ENCODE assay signal across 20 mouse cellular contexts in genomic region chr4:49179471-49180181, GRCm38 (mm10).
DNase-seq lines count a peak whose midpoint lies in the region; ATAC-seq and TF ChIP-seq lines count a peak whose summit lies in the region.
"Had no signal": no experiment of that assay in that cellular context is flagged by ENCODE, and none has a peak within 500 bp of the region (broad histone marks: within the 10 kb centered on the region; RNA-seq: fewer than 3 reads in every experiment).

No protein-coding gene starts in this region.

- H3K9ac ChIP-seq in hindbrain, postnatal 0 days (replicated peaks; ENCODE audit: low read length): no peak overlapping the region
- no peak overlapping the region for H3K9ac ChIP-seq in hindbrain, embryonic 12.5 days
- no peak overlapping the region for H3K9ac ChIP-seq in liver, adult 2 months (ENCODE audit: low read depth, low read length)
- no peak overlapping the region for H3K9ac ChIP-seq in intestine, embryonic 15.5 days
- no peak overlapping the region for H3K9ac ChIP-seq in stomach, embryonic 15.5 days
- H3K9ac ChIP-seq: embryonic facial prominence, embryonic 15.5 days; liver, embryonic 14.5 days had no signal

- TF ChIP-seq CTCF in hindbrain, postnatal 0 days (IDR thresholded peaks at IDR 0.05; ENCODE audit: low read depth): no peak
- TF ChIP-seq CTCF in liver, adult 2 months (IDR thresholded peaks at IDR 0.05; ENCODE audit: low read depth, low read length): no peak

- no peaks in the 10 kb centered on the region for H3K79me2 ChIP-seq in liver, adult 2 months (ENCODE audit: control insufficient read depth, insufficient read depth, low read length)

- no peaks in the 10 kb centered on the region for H3K36me3 ChIP-seq in hindbrain, postnatal 0 days (ENCODE audit: insufficient read depth, low read length)
- H3K36me3 ChIP-seq in hindbrain, embryonic 12.5 days: no peaks in the 10 kb centered on the region
- H3K36me3 ChIP-seq in liver, adult 2 months (ENCODE audit: control insufficient read depth, insufficient read depth, low read length): no peaks in the 10 kb centered on the region
- H3K36me3 ChIP-seq in intestine, embryonic 15.5 days: no peaks in the 10 kb centered on the region
- no peaks in the 10 kb centered on the region for H3K36me3 ChIP-seq in stomach, embryonic 15.5 days
- H3K36me3 ChIP-seq: embryonic facial prominence, embryonic 15.5 days; hindbrain, embryonic 10.5 days; midbrain, embryonic 10.5 days had no signal

- no peaks in the 10 kb centered on the region for H3K27me3 ChIP-seq in hindbrain, postnatal 0 days (ENCODE audit: insufficient read depth, low read length)
- no peaks in the 10 kb centered on the region for H3K27me3 ChIP-seq in hindbrain, embryonic 12.5 days
- H3K27me3 ChIP-seq in liver, adult 2 months (ENCODE audit: control insufficient read depth, insufficient read depth, low read length): no peaks in the 10 kb centered on the region
- no peaks in the 10 kb centered on the region for H3K27me3 ChIP-seq in intestine, embryonic 15.5 days (replicated peaks)
- no peaks in the 10 kb centered on the region for H3K27me3 ChIP-seq in stomach, embryonic 15.5 days (replicated peaks)
- H3K27me3 ChIP-seq: embryonic facial prominence, embryonic 15.5 days; Patski had no signal

- H3K4me1 ChIP-seq in hindbrain, postnatal 0 days (ENCODE audit: insufficient read depth, low read length): no peaks in the 10 kb centered on the region
- H3K4me1 ChIP-seq in hindbrain, embryonic 12.5 days: no peaks in the 10 kb centered on the region; the same call in 1 of the 2 replicates
- H3K4me1 ChIP-seq in liver, adult 2 months (ENCODE audit: control insufficient read depth, insufficient read depth, low read length): peaks cover 17% of the 10 kb centered on the region
- H3K4me1 ChIP-seq in intestine, embryonic 15.5 days (replicated peaks): 0 out of 2 replicates have a peak, but pooled peaks cover 3% of the 10 kb centered on the region
- no peaks in the 10 kb centered on the region for H3K4me1 ChIP-seq in stomach, embryonic 15.5 days
- H3K4me1 ChIP-seq: embryonic facial prominence, embryonic 15.5 days; hindbrain, embryonic 10.5 days; midbrain, embryonic 10.5 days had no signal

- ATAC-seq in hindbrain, postnatal 0 days: no peak
- ATAC-seq in hindbrain, embryonic 12.5 days (ENCODE audit: low FRiP score): no peak
- peak; percentile 97 for ATAC-seq in intestine, embryonic 15.5 days
- peak; percentile 91 for ATAC-seq in stomach, embryonic 15.5 days (ENCODE audit: insufficient read depth, low FRiP score, low read depth)
- ATAC-seq: Patski had no signal

- H3K4me3 ChIP-seq in hindbrain, postnatal 0 days (ENCODE audit: low read length): no peak overlapping the region
- no peak overlapping the region for H3K4me3 ChIP-seq in hindbrain, embryonic 12.5 days
- no peak overlapping the region for H3K4me3 ChIP-seq in liver, adult 2 months (ENCODE audit: insufficient read depth, low read depth, low read length)
- H3K4me3 ChIP-seq in intestine, embryonic 15.5 days (replicated peaks): no peak overlapping the region
- no peak overlapping the region for H3K4me3 ChIP-seq in stomach, embryonic 15.5 days (replicated peaks)
- H3K4me3 ChIP-seq: embryonic facial prominence, embryonic 15.5 days; hindbrain, embryonic 10.5 days; left cerebral cortex, adult 2 months; midbrain, embryonic 10.5 days had no signal

- no peak for DNase-seq in hindbrain, postnatal 0 days (ENCODE audit: low spot score)
- DNase-seq in liver, adult 2 months (ENCODE audit: extremely low read depth, low read depth, low spot score): peak; percentile 99
- DNase-seq in liver: no peak
- no peak for DNase-seq in adrenal gland, postnatal 25 days
- DNase-seq in urinary bladder, postnatal 10 days (ENCODE audit: low spot score): no peak
- DNase-seq: adrenal gland, postnatal 10 days; cerebellum, adult 11 months; cerebellum, postnatal 36 days; right cerebral cortex, postnatal 14 days; thymus, postnatal 14 days had no signal

- H3K4me2 ChIP-seq in hindbrain, postnatal 0 days (ENCODE audit: low read depth, low read length): no peak overlapping the region
- no peak overlapping the region for H3K4me2 ChIP-seq in hindbrain, embryonic 12.5 days (replicated peaks)
- no peak overlapping the region for H3K4me2 ChIP-seq in intestine, embryonic 15.5 days (replicated peaks)
- H3K4me2 ChIP-seq in stomach, embryonic 15.5 days: no peak overlapping the region
- H3K4me2 ChIP-seq: embryonic facial prominence, embryonic 15.5 days had no signal

- peak overlapping the region; percentile 32; the same call in 1 of the 2 replicates for H3K27ac ChIP-seq in hindbrain, postnatal 0 days
- H3K27ac ChIP-seq in hindbrain, embryonic 12.5 days: no peak overlapping the region
- 0 out of 2 replicates have a peak overlapping the region, but pooled peaks have one; percentile 44 for H3K27ac ChIP-seq in liver, adult 2 months (replicated peaks; ENCODE audit: insufficient read depth, low read depth, low read length)
- peak overlapping the region; percentile 27; the same call in 1 of the 2 replicates for H3K27ac ChIP-seq in intestine, embryonic 15.5 days
- H3K27ac ChIP-seq in stomach, embryonic 15.5 days: 0 out of 2 replicates have a peak overlapping the region, but pooled peaks have one; percentile 12
- H3K27ac ChIP-seq: embryonic facial prominence, embryonic 15.5 days; hindbrain, embryonic 10.5 days; left cerebral cortex, adult 2 months; liver, embryonic 14.5 days; macrophage; midbrain, embryonic 10.5 days had no signal

- 70% methylated on average over 2 of the region's 2 CpGs for WGBS in hindbrain, postnatal 0 days
- 88% methylated on average over 2 of the region's 2 CpGs for WGBS in hindbrain, embryonic 12.5 days
- WGBS in liver, adult 2 months: 21% methylated on average over 2 of the region's 2 CpGs
- WGBS in intestine, embryonic 15.5 days: 53% methylated on average over 2 of the region's 2 CpGs
- WGBS in stomach, embryonic 15.5 days: 39% methylated on average over 2 of the region's 2 CpGs

- no peak for TF ChIP-seq POLR2A in liver, adult 2 months (IDR thresholded peaks at IDR 0.05; ENCODE audit: extremely low read depth, insufficient read depth, low read length)

- no peaks in the 10 kb centered on the region for H3K9me3 ChIP-seq in hindbrain, postnatal 0 days (ENCODE audit: low read length)
- no peaks in the 10 kb centered on the region for H3K9me3 ChIP-seq in hindbrain, embryonic 12.5 days (replicated peaks)
- H3K9me3 ChIP-seq in intestine, embryonic 15.5 days: no peaks in the 10 kb centered on the region
- H3K9me3 ChIP-seq in stomach, embryonic 15.5 days: no peaks in the 10 kb centered on the region
- H3K9me3 ChIP-seq: embryonic facial prominence, embryonic 15.5 days; hindbrain, embryonic 10.5 days; midbrain, embryonic 10.5 days had no signal

Comparison
In these comparisons a context has a peak if more than half of its experiments do, and no peak if none do; other contexts are left out.
1. ATAC-seq: peak in intestine, embryonic 15.5 days (single experiment) and stomach, embryonic 15.5 days (single experiment); none in hindbrain, postnatal 0 days (single experiment) and hindbrain, embryonic 12.5 days (single experiment).